Mouse (Mus musculus) lung, embryonic 14.5 days (tissue): Measurements from ENCODE around the gene Igdcc4. TPM values are rescaled to one million over a fixed set of nuclear protein-coding genes. Genes with fewer than 3 reads are reported as not detected.

ENCODE experiments used
- ATAC-seq: fragments of 200-750 bp; cut with Nextera tagmentation; 2 replicates; pipeline ENCODE4 v1.8.0; 2017; ENCODE audit warnings: mild to moderate bottlenecking, moderate TSS enrichment, moderate library complexity; ENCODE audit not compliant: insufficient read depth
- DNase-seq: peaks from one replicate; pipeline ENCODE4 v3.0.0-alpha.2; 2015
- H3K27ac ChIP-seq: fragments of 300-500 bp; sonication (generic); 2 replicates; pipeline ENCODE4 v1.5.1; 2014; ENCODE audit warnings: low read depth, mild to moderate bottlenecking, moderate library complexity
- H3K27me3 ChIP-seq: fragments of 300-500 bp; sonication (generic); 2 replicates; pipeline ENCODE4 v1.6.1; 2014; ENCODE audit warnings: low read length, control low read depth; ENCODE audit not compliant: insufficient read depth
- H3K36me3 ChIP-seq: fragments of 300-500 bp; sonication (generic); 2 replicates; pipeline ENCODE4 v1.6.1; 2014; ENCODE audit warnings: control low read depth; ENCODE audit not compliant: insufficient read depth
- H3K4me1 ChIP-seq: fragments of 300-500 bp; sonication (generic); 2 replicates; pipeline ENCODE4 v1.6.1; 2014; ENCODE audit warnings: antibody characterized with exemption, control low read depth; ENCODE audit not compliant: insufficient read depth
- H3K4me2 ChIP-seq: fragments of 300-500 bp; sonication (generic); 2 replicates; pipeline ENCODE4 v1.6.1; 2014; ENCODE audit warnings: mild to moderate bottlenecking
- H3K4me3 ChIP-seq: fragments of 300-500 bp; sonication (generic); 2 replicates; pipeline ENCODE4 v1.5.1; 2014; ENCODE audit warnings: low read depth, low read length
- H3K9ac ChIP-seq: fragments of 300-500 bp; sonication (generic); 2 replicates; pipeline ENCODE4 v1.6.1; 2014
- H3K9me3 ChIP-seq: fragments of 300-500 bp; sonication (generic); 2 replicates; pipeline ENCODE4 v1.6.1; 2016; ENCODE audit warnings: low read depth, low read length, control low read depth
- CTCF ChIP-seq: IDR thresholded peaks from 2 replicates; pipeline ENCODE4 v1.5.1; 2016; ENCODE audit warnings: antibody characterized with exemption, low read depth
- WGBS: fragments of 180-500 bp; shearing (Covaris S2); extraction: QIAGEN DNeasy Blood & Tissue Kit; methylation state at CpG from one replicate; pipeline ENCODE4 v1.1.7; 2014; 5-methylcytosine and 5-hydroxymethylcytosine counted together
- polyA plus RNA-seq: library from polyadenylated mRNA; unstranded; fragments of >200 nt; fragmentation: Nextera tagmentation; extraction: Ambion mirVana; gene quantifications from 2 replicates; pipeline ENCODE4 v1.2.1, GENCODE M21; 2014

Gene Igdcc4
- polyA plus RNA-seq, 1 experiment from 2014 or later = 28.9 TPM

DNA sequence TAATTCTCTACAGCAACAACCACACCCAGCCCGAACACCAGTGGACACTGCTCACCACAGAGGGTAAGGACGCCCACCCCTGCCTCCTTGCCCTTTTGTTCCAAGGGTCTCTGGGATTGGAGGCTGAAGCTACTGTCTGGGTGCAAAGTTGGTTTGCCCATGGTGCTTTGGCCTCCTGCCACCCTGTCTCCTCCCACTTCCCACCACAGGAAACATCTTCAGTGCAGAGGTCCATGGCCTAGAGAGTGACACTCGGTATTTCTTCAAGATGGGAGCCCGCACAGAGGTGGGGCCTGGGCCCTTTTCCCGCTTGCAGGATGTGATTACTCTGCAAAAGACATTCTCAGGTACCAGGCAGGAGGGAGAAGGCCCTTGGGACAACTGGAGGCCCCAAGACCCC is 30.4 kb downstream of the Igdcc4 start:
- Histone ChIP-seq H3K27me3 (no peaks in the 10 kb centered on the region), H3K9ac (no peak overlapping the region), H3K4me1 (no peaks in the 10 kb centered on the region), H3K27ac (no peak overlapping the region), H3K4me3 (no peak overlapping the region), H3K36me3 (peaks cover 43% of the 10 kb centered on the region), H3K9me3 (no peaks in the 10 kb centered on the region), H3K4me2 (no peak overlapping the region)
- ATAC-seq (no peak), DNase-seq (no peak)
- 72% methylated on average over 5 of the region's 5 CpGs for WGBS
- TF ChIP-seq CTCF = no peak

DNA sequence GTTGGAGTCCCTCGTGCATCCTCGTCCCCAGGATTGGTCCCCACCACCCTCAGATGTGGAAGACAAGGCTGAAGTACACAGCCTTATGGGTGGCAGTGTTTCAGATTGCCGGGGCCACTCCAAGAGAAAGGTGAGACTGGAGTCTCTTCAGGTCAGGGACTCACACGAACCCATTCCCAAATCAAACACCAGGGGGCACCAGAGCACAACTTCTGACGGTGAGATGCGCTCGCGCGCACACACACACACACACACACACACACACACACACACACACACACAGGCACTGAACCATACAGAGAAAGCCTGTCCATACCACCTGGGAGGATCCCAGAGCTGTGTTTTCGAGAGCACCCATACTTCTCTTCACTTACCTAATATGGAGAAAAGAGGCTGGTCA is 32.5 kb downstream of the Igdcc4 start:
- Histone ChIP-seq H3K4me2 (no peak overlapping the region), H3K36me3 (peaks cover 36% of the 10 kb centered on the region), H3K9ac (no peak overlapping the region), H3K4me1 (no peaks in the 10 kb centered on the region), H3K4me3 (no peak overlapping the region), H3K27ac (no peak overlapping the region), H3K9me3 (no peaks in the 10 kb centered on the region), H3K27me3 (no peaks in the 10 kb centered on the region)
- TF ChIP-seq CTCF = peak; percentile 92
- 4% methylated on average over 9 of the region's 10 CpGs for WGBS
- DNase-seq (peak; percentile 89), ATAC-seq (peak; percentile 30; the same call in 1 of the 2 replicates)

- DNase-seq (no peak), ATAC-seq (no peak)
- H3K4me1 ChIP-seq = no peaks in the 10 kb centered on the region
- H3K27ac ChIP-seq = no peak overlapping the region
- TF ChIP-seq CTCF = no peak
- peaks cover 37% of the 10 kb centered on the region for H3K36me3 ChIP-seq
- no peak overlapping the region for H3K4me3 ChIP-seq
- no peak overlapping the region for H3K9ac ChIP-seq
- H3K4me2 ChIP-seq = no peak overlapping the region
- no peaks in the 10 kb centered on the region for H3K27me3 ChIP-seq
- H3K9me3 ChIP-seq = no peaks in the 10 kb centered on the region
- 84% methylated on average over 4 of the region's 4 CpGs for WGBS
Observed at GRCm38 (mm10) chr9:65135126-65135525, 33.8 kb downstream of the Igdcc4 start.

- Histone ChIP-seq H3K4me2 (peak overlapping the region; percentile 96), H3K9me3 (no peaks in the 10 kb centered on the region), H3K9ac (peak overlapping the region; percentile 73), H3K27ac (peak overlapping the region; percentile 86; the same call in 1 of the 2 replicates), H3K4me3 (peak overlapping the region; percentile 78), H3K4me1 (peaks cover 3% of the 10 kb centered on the region; the same call in 1 of the 2 replicates), H3K36me3 (peaks cover 7% of the 10 kb centered on the region; the same call in 1 of the 2 replicates), H3K27me3 (no peaks in the 10 kb centered on the region)
- DNase-seq (no peak), ATAC-seq (0 out of 2 replicates have a peak, but pooled peaks have one; percentile 3)
- WGBS = 2% methylated on average over 8 of the region's 8 CpGs
- TF ChIP-seq CTCF = no peak
Observed at GRCm38 (mm10) chr9:65140491-65140890, 39.2 kb downstream of the Igdcc4 start.

DNA sequence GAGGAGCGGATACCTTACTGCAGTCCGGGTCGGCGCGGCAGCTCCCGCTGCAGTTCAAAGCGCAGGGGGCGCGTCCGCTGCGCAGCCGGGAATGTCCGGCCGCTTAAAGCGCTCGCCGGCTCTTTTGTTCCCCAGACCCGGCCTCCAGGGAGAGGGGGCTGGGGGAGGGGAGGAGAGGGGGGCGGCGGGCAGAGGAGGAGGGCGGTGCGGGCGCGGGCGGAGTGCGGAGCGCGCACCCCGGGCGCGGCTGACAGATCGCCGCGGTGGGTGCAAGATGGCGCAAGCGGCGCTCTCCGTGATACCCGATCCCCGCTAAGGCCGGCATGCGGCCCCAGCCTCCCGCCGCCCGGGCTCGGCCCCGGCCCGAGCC is 39.6 kb downstream of the Igdcc4 start, which contains the start of gene Igdcc3:
Gene Igdcc3, plus strand, starts transcription at position 254 of the 370 bp plus-strand sequence.
- peak within 1 kb of the TSS; percentile 78 for H3K4me3 ChIP-seq
- DNase-seq = peak; percentile 85
- H3K36me3 ChIP-seq = peaks cover 4% of the 10 kb centered on the region; the same call in 1 of the 2 replicates
- under 1% methylated on average over 42 of the region's 48 CpGs for whole genome bisulfite sequencing
- no peaks in the 10 kb centered on the region for H3K27me3 ChIP-seq
- H3K4me1 ChIP-seq = peaks cover 3% of the 10 kb centered on the region; the same call in 1 of the 2 replicates
- TF ChIP-seq CTCF = no peak
- H3K27ac ChIP-seq = peak within 1 kb of the TSS; percentile 86
- H3K4me2 ChIP-seq = peak within 1 kb of the TSS; percentile 96
- H3K9ac ChIP-seq = peak within 1 kb of the TSS; percentile 73
- ATAC-seq = peak; percentile 81
- no peaks in the 10 kb centered on the region for H3K9me3 ChIP-seq

- peak overlapping the region; percentile 86 for H3K27ac ChIP-seq
- peaks cover 3% of the 10 kb centered on the region; the same call in 1 of the 2 replicates for H3K4me1 ChIP-seq
- no peak for TF ChIP-seq CTCF
- H3K27me3 ChIP-seq = no peaks in the 10 kb centered on the region
- peaks cover 4% of the 10 kb centered on the region; the same call in 1 of the 2 replicates for H3K36me3 ChIP-seq
- DNase-seq = peak; percentile 74
- H3K9ac ChIP-seq = peak overlapping the region; percentile 73
- H3K4me3 ChIP-seq = peak overlapping the region; percentile 78
- ATAC-seq = peak; percentile 76
- peak overlapping the region; percentile 96 for H3K4me2 ChIP-seq
- under 1% methylated on average over 69 of the region's 73 CpGs for WGBS
- H3K9me3 ChIP-seq = no peaks in the 10 kb centered on the region
Observed at GRCm38 (mm10) chr9:65141306-65141975, 40.2 kb downstream of the Igdcc4 start.

DNA sequence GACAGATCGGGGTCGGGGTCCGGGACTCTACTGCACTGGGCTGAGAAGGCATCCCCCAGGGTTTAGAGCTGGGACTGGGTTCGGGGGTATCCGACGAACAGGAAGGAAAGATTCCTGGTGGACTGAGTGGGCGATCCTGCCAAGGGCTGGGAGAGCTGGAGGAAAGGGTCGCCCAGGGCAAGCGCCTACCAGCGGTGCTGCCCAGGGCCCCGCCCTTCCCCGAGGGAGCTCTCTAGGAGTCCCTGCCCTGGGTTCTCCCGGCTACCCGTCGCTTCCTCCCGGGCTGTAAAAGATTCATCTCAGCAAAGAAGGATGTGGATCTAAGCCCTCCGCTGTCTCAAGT is 40.7 kb downstream of the Igdcc4 start:
- peaks cover 3% of the 10 kb centered on the region; the same call in 1 of the 2 replicates for H3K4me1 ChIP-seq
- DNase-seq = peak; percentile 67
- peak overlapping the region; percentile 78 for H3K4me3 ChIP-seq
- peak overlapping the region; percentile 73 for H3K9ac ChIP-seq
- under 1% methylated on average over 17 of the region's 17 CpGs for WGBS
- H3K4me2 ChIP-seq = peak overlapping the region; percentile 96
- TF ChIP-seq CTCF = no peak
- H3K36me3 ChIP-seq = peaks cover 6% of the 10 kb centered on the region; the same call in 1 of the 2 replicates
- H3K9me3 ChIP-seq = no peaks in the 10 kb centered on the region
- no peaks in the 10 kb centered on the region for H3K27me3 ChIP-seq
- peak; percentile 73 for ATAC-seq
- H3K27ac ChIP-seq = peak overlapping the region; percentile 86; the same call in 1 of the 2 replicates
